Mouse (Mus musculus): ENCODE measurements around the gene Pik3cg.

The Pik3cg gene

DNA sequence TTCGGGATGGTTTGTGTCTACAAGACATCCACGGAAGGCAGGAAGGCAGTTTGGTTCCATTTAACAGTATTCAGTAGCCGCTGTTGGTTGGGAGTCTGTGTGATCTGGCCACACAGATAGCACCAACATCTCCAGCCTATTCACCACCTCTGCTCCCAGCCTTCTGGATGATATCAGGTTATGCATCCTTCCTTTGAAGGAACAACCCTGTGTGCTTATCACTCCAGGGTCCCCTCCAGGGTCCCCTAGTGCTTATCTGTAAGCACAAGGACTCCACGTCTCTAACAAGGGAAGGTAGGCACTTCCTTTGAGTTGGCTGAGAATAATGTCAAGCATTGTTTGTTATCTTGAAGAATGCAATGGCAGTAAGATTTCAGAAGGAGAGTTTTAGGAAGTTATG is 65.3 kb downstream of the Pik3cg start:
- DNase-seq: no peak

DNA sequence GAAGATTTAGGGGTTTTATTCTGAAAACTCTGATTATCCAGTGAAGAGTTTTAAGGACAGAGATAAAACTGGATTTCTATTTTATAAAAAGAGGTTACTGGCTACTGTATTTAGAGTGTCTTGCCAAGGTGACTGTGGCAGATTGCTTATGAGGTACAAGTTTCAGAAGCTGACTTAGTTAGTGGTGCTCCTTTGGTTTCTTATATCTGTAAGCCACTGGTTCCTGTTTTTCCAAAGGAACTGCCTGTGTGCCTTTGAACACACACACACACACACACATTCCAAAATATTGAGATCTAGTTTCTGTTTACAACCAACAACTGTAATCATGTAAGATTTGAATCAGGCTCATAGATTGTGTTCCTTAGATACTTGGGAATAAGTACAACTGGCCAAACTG is 66.7 kb downstream of the Pik3cg start:
- DNase-seq: no peak

DNA sequence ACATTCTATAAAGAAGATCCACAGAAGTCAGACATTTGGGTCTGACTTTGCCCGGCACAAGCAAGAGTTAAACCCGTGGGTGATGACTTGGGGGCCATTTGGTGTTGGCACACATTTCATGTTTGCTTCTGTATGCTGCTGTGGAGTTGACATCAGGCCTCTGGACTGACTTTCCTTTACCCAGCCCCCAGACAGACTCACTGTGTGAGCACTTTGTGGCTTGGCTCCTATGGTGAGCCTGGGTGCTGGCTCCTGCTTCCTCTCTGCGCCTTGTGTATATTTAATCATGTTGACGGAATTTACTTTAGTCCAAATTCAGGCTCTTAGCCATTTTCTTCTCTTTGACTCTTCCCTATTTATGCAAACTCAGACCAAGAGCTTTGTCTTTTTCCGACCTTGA is 69.6 kb downstream of the Pik3cg start:
- peak in 1 of 2 experiments; percentile 31 for DNase-seq

DNA sequence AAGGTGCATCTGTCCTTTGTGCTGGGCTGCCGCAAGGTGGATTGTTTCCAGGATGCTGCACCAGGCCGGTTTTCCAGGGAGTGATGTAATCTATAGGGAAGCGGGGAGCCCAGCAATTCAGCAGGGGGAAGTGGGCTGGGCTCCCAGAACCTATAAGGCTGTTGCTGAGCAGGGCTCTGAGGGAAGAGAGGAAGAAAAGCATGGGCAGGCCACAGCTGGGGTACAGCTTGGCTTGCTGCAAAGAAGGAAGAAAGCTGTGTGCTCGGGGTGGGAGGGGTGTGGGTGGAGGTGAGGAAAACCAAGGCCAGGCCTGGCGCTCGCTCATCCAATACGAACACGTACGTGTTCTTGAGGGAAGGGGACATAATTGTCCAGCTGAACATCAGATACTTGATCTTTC is 70.1 kb downstream of the Pik3cg start:
- peak; percentile 7 to 14 for DNase-seq

DNA sequence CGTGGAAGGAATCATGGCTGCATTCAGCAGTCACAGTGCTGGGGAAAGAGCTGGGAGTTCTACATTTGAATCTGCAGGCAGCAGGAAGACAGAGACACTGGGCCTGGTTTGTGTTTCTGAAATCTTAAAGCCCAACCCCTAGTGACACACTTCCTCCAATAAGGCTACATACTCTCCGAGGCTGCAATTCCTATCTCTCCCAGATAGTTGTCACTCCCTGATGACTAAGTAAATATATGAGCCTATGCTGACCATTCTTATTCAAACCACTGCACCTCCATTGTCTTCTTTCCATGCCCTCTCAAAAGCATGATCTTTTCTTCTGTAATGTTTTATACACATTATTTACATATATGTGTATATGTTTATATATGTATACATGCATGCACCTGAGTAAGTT is 70.9 kb downstream of the Pik3cg start:
- no peak for DNase-seq

DNA sequence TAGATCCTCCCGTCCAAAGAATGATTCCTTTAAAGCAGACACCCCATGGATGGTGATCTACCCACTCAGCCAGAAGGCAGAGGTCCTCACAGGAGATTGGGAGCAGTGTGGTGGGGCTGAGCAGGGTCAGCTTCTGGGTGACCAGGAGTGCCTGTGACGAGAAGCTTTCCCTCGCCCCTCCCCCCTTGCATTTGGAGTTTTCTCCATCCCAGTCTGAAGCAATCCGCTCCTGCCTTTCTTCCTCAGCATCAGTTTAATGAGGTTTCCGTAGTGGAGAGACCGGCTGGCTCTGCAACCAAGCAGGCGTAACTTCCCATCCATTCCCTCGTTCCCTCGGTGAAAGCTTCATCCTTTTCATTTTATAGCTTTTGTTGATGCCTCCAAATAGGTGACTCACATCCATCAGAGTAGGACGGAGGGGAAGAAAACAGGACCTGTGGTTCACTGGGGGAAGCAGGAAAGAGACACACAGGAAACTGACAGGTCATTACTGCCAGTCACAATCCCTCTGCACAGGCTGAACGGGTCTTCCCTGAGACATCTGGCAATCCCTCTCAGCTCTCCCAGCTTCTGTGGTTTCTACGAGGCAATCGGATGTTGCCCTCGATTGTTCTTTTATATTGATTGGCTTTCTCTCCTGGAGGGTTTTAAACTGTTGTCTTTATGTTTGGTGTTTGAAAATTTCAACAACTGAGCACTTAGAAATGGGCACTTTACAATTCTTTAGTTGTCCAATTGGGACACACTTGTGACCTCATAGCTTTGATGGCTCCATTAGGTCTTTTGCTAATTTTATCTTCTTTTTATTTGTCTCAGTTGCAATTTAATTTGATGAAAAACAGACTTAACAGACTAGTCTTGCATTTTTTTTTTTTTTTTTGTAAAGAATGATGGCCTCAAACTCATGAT is 80.6 kb downstream of the Pik3cg start:
- DNase-seq: no peak

DNA sequence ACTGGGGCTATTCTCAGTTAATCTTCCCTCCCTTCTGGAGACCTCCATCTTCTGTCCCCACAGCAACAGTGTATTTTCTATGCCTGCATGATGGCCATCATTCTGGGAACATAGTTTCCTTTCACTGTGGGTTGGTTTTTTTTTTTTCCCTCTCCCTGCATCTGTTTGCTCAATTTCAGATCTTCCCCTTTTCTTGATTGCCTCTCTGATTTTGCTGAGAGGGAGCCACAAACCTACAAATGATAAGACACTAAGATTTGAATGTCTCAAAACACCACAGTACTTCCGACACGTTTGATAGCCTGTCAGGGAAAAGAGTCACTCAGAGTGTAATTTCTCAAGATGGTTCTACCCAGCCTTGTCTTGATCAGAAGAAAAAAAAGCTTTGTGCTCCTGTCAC is 81.3 kb downstream of the Pik3cg start:
- DNase-seq: no peak

DNA sequence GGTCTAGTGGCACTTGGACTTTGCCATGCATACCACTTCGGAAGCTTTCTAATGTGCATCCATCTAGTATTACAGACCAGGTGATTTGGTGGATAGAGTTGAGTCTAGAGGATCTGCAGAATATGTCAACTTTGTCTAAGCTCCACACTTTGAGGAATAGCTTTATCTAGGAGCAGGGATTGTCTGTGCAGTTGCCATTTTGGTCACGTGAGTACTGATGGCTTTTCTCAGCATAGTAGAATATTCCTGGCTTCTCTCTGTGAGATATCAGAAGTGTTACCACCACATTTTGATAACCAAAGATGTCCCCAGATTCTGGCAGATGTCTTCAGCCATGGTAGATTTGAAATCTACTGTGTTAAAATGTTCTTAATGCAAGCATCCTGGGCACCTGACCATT is 84.0 kb downstream of the Pik3cg start:
- no peak for DNase-seq

DNA sequence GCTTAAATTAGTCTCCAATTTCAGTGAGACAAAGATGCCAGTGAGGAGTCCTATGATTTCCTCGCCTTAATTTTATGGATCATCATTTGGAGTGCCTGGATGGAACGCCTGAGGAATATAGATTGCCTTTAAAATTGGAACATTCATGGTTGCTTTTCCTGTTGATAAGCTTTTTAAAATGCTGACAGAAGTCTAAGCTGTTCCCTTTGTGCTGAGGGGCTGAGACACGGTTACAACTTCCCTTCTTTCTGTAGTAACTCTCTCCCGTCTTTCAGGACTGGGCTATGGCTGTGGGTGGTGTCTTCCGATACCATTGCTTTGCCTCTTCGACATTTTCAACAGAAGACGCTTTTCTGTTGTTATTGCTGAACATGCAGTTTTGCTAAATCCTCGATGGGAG is 84.4 kb downstream of the Pik3cg start:
- no peak for DNase-seq

DNA sequence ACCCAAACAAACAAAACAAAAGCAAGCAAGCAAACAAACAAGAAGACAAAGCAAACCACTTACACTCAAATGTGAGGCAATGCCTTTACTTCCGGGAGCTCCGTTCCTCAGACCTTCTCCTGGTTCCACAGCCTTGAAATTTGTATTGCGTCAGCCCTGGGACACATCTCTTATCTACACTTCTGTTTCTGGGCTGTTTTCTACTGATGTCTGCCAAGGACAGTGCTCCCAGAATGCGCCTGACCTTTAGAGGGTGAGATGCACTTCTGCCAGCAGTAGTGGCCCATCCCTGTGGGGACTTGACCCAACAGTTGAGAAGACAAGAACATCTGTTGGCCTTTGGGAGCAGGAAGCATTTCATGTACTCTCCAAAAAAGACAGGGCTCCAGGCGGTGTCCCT is 84.9 kb downstream of the Pik3cg start:
- DNase-seq: no peak
